Mouse (Mus musculus) kidney, postnatal 0 days (tissue): ENCODE results near the gene As3mt. TPM values are rescaled to one million over a fixed set of nuclear protein-coding genes. Genes with fewer than 3 reads are reported as not detected.

Source experiments
- ATAC-seq: fragments of 200-750 bp; cut with Nextera tagmentation; replicated peaks from 2 replicates; pipeline ENCODE4 v1.8.0; 2017; ENCODE audit warnings: low read depth, moderate number of reproducible peaks, moderate TSS enrichment, moderate library complexity; ENCODE audit not compliant: low FRiP score
- DNase-seq: peaks from one replicate; pipeline ENCODE4 v3.0.0-alpha.2; 2016; ENCODE audit warnings: low spot score
- H3K27ac ChIP-seq: fragments of 300-500 bp; sonication (generic); 2 replicates; pipeline ENCODE4 v1.5.1; 2014; ENCODE audit warnings: mild to moderate bottlenecking
- H3K27me3 ChIP-seq: fragments of 300-500 bp; sonication (generic); 2 replicates; pipeline ENCODE4 v1.6.1; 2014; ENCODE audit warnings: low read length, mixed read lengths; ENCODE audit not compliant: insufficient read depth
- H3K36me3 ChIP-seq: fragments of 300-500 bp; sonication (generic); 2 replicates; pipeline ENCODE4 v1.6.1; 2014; ENCODE audit warnings: low read length, mixed read lengths; ENCODE audit not compliant: insufficient read depth
- H3K4me1 ChIP-seq: fragments of 300-500 bp; sonication (generic); replicated peaks from 2 replicates; pipeline ENCODE4 v1.6.1; 2014; ENCODE audit warnings: antibody characterized with exemption, low read length, mixed read lengths; ENCODE audit not compliant: insufficient read depth
- H3K4me2 ChIP-seq: fragments of 300-500 bp; sonication (generic); 2 replicates; pipeline ENCODE4 v1.6.1; 2014; ENCODE audit warnings: mild to moderate bottlenecking, low read length, moderate library complexity, mixed read lengths
- H3K4me3 ChIP-seq: fragments of 300-500 bp; sonication (generic); replicated peaks from 2 replicates; pipeline ENCODE4 v1.5.1; 2014; ENCODE audit warnings: low read depth, low read length
- H3K9ac ChIP-seq: fragments of 300-500 bp; sonication (generic); 2 replicates; pipeline ENCODE4 v1.6.1; 2014; ENCODE audit warnings: low read depth, low read length
- H3K9me3 ChIP-seq: fragments of 300-500 bp; sonication (generic); replicated peaks from 2 replicates; pipeline ENCODE4 v1.6.1; 2016; ENCODE audit warnings: low read length, inconsistent platforms, mixed read lengths
- CTCF ChIP-seq: IDR thresholded peaks from 2 replicates; pipeline ENCODE4 v1.5.1; 2016; ENCODE audit warnings: antibody characterized with exemption, low read depth, mild to moderate bottlenecking, moderate library complexity
- WGBS: fragments of 180-500 bp; shearing (Covaris S2); extraction: QIAGEN DNeasy Blood & Tissue Kit; methylation state at CpG from one replicate; pipeline ENCODE4 v1.1.7; 2014; 5-methylcytosine and 5-hydroxymethylcytosine counted together
- polyA plus RNA-seq: library from polyadenylated mRNA; unstranded; fragments of >200 nt; fragmentation: Nextera tagmentation; extraction: Ambion mirVana; gene quantifications from 2 replicates; pipeline ENCODE4 v1.2.1, GENCODE M21; 2015

Gene As3mt
- polyA plus RNA-seq, 1 experiment from 2014 or later = 59.4 TPM

- H3K27ac ChIP-seq = no peak overlapping the region
- H3K4me1 ChIP-seq = no peaks in the 10 kb centered on the region
- H3K36me3 ChIP-seq = no peaks in the 10 kb centered on the region
- no peaks in the 10 kb centered on the region for H3K9me3 ChIP-seq
- DNase-seq = no peak
- no peak overlapping the region for H3K9ac ChIP-seq
- 61% methylated on average over 12 of the region's 12 CpGs for WGBS
- H3K4me3 ChIP-seq = no peak overlapping the region
- no peak overlapping the region for H3K4me2 ChIP-seq
- ATAC-seq = no peak
- no peak for TF ChIP-seq CTCF
- H3K27me3 ChIP-seq = no peaks in the 10 kb centered on the region
Measured at GRCm38 (mm10) chr19:46679720-46680383, 27.4 kb upstream of the As3mt start.

- Histone ChIP-seq H3K27me3 (no peaks in the 10 kb centered on the region), H3K4me2 (peak within 1 kb of the TSS; percentile 63), H3K9me3 (no peaks in the 10 kb centered on the region), H3K4me3 (peak within 1 kb of the TSS; percentile 75), H3K27ac (peak within 1 kb of the TSS; percentile 70; the same call in 1 of the 2 replicates), H3K36me3 (no peaks in the 10 kb centered on the region), H3K4me1 (peaks cover 6% of the 10 kb centered on the region; the same call in 1 of the 2 replicates), H3K9ac (peak within 1 kb of the TSS; percentile 90)
- no peak for TF ChIP-seq CTCF
- WGBS = 3% methylated on average over 44 of the region's 44 CpGs
- DNase-seq (peak; percentile 91), ATAC-seq (peak; percentile 90)
Measured at GRCm38 (mm10) chr19:46689460-46690372, 17.5 kb upstream of the As3mt start, which contains the start of gene Borcs7. Gene Borcs7, plus strand, starts transcription at chr19:46689906.

- Histone ChIP-seq H3K9me3 (no peaks in the 10 kb centered on the region), H3K4me1 (peaks cover 6% of the 10 kb centered on the region; the same call in 1 of the 2 replicates), H3K4me2 (peak overlapping the region; percentile 63), H3K4me3 (peak overlapping the region; percentile 75), H3K27ac (no peak overlapping the region), H3K9ac (peak overlapping the region; percentile 90), H3K27me3 (no peaks in the 10 kb centered on the region), H3K36me3 (no peaks in the 10 kb centered on the region)
- no peak for DNase-seq
- WGBS = 78% methylated on average over 11 of the region's 11 CpGs
- TF ChIP-seq CTCF = no peak
- ATAC-seq = no peak
Measured at GRCm38 (mm10) chr19:46690387-46690786, 16.9 kb upstream of the As3mt start.

- H3K36me3 ChIP-seq = no peaks in the 10 kb centered on the region
- H3K9ac ChIP-seq = no peak overlapping the region
- peaks cover 6% of the 10 kb centered on the region; the same call in 1 of the 2 replicates for H3K4me1 ChIP-seq
- H3K4me3 ChIP-seq = no peak overlapping the region
- TF ChIP-seq CTCF = no peak
- no peaks in the 10 kb centered on the region for H3K27me3 ChIP-seq
- no peak for ATAC-seq
- WGBS = 57% methylated on average over 2 of the region's 2 CpGs
- H3K4me2 ChIP-seq = no peak overlapping the region
- no peak for DNase-seq
- H3K27ac ChIP-seq = no peak overlapping the region
- no peaks in the 10 kb centered on the region for H3K9me3 ChIP-seq
Measured at GRCm38 (mm10) chr19:46691078-46691477, 16.2 kb upstream of the As3mt start.

- WGBS = 86% methylated on average over 4 of the region's 4 CpGs
- Histone ChIP-seq H3K4me3 (no peak overlapping the region), H3K4me2 (no peak overlapping the region), H3K4me1 (peaks cover 6% of the 10 kb centered on the region; the same call in 1 of the 2 replicates), H3K36me3 (no peaks in the 10 kb centered on the region), H3K27me3 (no peaks in the 10 kb centered on the region), H3K9ac (no peak overlapping the region), H3K9me3 (no peaks in the 10 kb centered on the region), H3K27ac (no peak overlapping the region)
- DNase-seq (no peak), ATAC-seq (no peak)
- TF ChIP-seq CTCF = no peak
Measured at GRCm38 (mm10) chr19:46693146-46693545, 14.1 kb upstream of the As3mt start.

GRCm38 (mm10) chr19:46696482-46696881, 10.8 kb upstream of the As3mt start:
- ATAC-seq = no peak
- no peaks in the 10 kb centered on the region for H3K4me1 ChIP-seq
- H3K4me2 ChIP-seq = no peak overlapping the region
- no peak overlapping the region for H3K9ac ChIP-seq
- no peaks in the 10 kb centered on the region for H3K9me3 ChIP-seq
- 94% methylated on average over 8 of the region's 8 CpGs for WGBS
- no peak overlapping the region for H3K4me3 ChIP-seq
- no peaks in the 10 kb centered on the region for H3K27me3 ChIP-seq
- no peak overlapping the region for H3K27ac ChIP-seq
- DNase-seq = no peak
- TF ChIP-seq CTCF = no peak
- H3K36me3 ChIP-seq = no peaks in the 10 kb centered on the region
